Mouse (Mus musculus): ENCODE data around the gene Oaz1.
"Not testable (repeated sequence)": the region's sequence is repeated elsewhere in the genome, so short reads cannot be mapped to it uniquely, and the experiment has no call there.

Oaz1 gene

DNA sequence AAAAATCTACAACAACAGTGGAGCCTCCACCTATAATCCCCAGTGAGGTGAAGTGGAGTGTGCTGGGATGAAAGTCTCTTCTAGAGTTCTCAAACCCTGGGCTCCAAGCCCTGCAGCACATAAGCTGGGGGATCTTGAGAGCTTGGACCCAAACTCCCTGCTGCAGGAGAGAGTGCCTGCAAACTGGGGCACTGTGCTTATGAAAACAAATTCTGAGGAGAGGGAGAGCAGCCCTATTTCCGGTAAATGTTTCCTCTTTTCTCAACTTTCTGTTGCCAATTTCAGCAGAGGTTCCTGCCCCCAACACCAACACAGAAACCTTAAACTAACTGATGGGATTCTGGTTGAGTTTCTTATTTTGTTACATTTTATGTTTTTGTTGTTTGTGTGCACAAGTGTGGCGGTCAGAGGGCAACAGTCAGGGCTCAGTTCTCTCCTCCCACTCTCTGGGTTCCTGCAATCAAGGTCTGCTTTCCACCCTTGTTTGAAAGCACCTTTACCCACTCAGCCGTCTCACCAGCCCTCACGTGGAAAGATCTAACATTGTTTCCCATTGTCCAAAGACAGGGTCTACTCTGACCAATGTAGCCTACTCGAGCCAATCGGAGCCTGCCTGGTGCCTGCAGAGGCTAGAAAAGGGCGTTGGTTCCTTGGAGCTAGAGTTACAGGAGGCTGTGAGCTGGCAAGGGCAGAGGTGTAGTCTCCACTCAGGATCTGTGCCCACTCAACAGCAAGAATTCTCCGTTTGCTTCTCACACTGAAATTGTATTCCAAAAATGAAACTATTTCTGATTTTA lies 2.4 kb upstream of the Oaz1 start:
- no peak for DNase-seq

DNA sequence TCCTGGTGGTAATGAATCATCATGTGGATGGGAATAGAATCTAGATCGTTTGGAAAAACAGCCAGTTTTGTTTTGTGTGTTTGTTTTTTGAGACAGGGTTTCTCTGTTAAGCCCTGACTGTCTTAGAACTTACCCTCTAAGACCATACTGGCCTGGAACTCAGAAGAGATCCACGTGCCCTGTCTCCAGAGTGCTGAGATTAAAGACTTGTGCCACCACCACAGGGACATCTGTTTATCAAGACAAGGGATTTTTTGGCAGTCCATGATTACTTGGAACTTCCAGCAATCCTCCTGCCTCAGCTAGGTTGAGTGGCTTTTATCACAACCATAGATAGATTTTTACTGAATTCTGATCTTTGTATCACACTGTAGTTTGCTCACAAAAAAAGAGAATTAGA lies 1.6 kb upstream of the Oaz1 start:
- DNase-seq = no peak

- no peak for DNase-seq
These were observed 810 bp downstream of the Oaz1 start for GRCm38 (mm10) chr10:80827063-80827869.

- no peak for DNase-seq
These were observed 1.5 kb downstream of the Oaz1 start for GRCm38 (mm10) chr10:80827870-80828420.

DNA sequence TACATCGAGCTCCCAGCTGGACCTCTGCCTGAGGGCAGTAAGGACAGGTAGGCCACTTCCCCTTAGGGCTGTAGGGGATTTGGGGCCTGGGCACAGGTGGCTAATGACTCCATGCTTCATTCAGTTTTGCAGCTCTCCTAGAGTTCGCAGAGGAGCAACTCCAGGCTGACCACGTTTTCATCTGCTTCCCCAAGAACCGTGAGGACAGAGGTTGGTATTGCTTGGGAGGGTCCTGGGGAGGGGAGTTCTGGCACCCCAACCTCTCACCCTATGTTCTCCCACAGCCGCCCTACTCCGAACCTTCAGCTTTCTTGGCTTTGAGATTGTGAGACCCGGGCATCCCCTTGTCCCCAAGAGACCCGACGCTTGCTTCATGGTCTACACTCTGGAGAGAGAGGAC lies 2.1 kb downstream of the Oaz1 start:
- DNase-seq = not testable (repeated sequence)

GRCm38 (mm10) chr10:80829359-80830278 lies 3.2 kb downstream of the Oaz1 start:
- DNase-seq = no peak

GRCm38 (mm10) chr10:80831136-80831535 lies 4.7 kb downstream of the Oaz1 start:
- DNase-seq = no peak

DNA sequence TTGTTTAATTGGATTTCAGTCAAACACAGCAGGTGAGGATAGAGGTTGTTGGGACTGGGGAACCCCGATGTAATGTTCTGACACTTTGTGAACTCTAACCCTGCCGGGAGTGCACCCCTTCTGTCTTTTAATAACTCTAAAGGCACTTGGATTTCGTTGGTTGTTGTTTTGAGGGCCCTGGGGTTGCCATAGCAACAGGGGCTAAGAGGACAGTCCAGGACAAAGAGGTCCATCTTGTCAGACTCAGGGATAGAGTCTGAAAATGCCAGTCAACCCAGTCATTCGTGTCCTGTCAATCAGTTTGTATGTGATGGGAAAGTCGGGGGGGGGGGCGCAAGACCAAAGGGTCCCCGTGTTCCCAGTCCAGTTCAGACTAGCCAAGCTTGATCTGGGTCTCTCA lies 6.4 kb downstream of the Oaz1 start:
- no peak for DNase-seq

DNA sequence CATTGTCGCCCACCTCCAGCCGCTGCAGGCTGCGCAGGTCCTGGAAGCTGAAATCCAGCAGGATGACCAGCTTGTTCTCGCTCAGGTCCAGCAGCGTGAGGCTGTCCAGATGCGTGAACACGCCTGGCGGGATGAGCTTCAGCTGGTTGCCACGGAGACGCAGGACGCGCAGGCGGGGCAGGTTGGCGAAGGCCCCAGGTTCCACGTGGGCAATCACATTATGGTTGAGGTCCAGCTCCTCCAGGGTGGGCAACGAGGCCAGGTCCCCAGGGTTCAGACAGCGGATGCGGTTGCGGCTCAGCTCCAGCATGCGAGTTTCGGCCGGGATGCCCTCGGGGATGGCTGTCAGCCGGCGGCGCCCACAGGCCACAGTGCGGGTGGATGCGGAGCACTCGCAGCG lies 9.2 kb downstream of the Oaz1 start:
- no peak for DNase-seq

DNA sequence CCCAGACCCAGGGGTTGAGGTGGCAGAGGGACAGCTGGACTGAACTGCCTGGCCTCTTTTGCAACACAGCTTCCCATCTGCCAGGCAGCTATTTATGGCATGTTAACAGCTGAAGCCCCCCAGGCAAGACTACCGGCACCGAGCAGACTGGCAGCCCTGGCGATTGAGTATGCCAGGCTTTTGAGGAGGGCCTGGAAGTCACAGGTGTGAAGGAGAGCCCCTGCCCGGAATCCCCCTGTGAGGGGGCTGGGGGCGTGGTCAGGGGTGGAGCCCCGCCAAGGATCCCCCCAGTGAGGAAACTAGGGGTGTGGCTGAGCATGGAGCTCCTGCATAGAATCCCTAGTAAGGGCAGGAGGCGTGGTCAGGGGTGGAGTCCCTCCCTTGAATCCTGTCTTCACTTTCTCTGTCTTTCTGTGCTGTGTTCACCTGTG lies 10.5 kb downstream of the Oaz1 start:
- peak in 1 of 2 experiments; percentile 51 for DNase-seq

DNA sequence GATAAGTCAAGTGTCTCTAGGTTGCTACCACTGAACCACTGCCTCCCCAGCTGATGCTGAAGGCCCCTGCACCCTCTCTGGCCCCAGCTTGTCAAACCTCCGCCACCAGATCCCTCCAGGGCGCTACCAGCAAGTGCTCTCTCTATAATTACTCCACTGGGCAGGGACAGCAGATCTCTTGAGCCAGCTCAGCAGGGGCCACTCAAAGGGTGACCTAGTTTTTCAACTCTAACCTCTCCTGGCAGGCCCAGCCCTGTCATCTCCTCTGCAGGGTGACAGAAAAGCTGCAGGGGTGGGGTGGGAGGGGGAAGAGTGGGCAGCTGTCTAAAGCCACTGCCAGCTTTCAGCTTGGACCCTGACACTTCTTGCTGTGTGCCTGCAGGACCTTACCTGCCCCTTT lies 11.4 kb downstream of the Oaz1 start:
- DNase-seq = peak; percentile 68 to 73

DNA sequence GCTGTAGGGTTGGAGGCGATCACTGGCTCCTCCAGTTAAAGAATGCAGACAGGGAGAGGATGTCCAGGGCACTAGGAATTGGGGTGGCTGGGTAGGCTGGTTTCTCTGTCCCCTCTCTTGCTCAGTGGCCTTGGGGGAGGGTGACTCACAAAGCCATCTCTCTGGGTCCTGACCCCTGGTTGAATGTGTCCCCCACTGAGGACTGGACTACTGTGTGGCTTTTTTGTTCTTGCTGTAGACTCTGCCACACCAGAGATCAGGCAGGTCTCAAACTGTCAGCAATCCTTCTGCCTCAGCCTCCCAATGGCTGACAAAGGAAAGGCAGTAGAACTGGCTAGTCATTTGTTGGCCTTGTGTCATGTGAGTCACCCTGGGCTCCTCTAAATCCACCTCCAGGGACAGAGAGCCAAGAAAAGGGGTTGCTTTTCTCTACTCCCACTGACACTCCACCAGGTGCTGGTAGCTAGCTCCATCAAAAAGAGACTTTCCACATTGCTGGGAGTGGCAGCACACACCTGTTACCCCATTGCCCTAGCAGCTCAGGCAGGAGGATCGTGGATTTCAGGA lies 12.0 kb downstream of the Oaz1 start:
- DNase-seq = no peak

DNA sequence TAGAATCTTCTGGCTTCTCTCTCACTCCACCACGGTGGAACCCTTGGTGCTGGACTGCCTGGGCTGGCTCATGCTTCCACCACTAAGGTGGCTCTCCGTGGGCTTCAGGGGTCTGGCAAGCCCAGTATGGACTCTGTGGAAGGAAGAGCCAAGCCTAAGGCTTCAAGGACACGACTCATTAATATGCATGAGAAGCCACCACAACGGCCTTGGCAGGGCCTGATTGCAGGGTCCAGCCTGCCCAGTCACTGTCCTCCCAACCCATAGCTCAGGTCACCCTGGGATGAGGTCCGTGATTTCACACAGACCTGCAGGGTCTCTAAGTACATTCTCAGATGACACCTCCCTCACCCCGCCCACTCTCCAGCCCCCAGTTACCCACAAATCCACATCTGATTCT lies 13.4 kb downstream of the Oaz1 start:
- no peak for DNase-seq

- no peak for DNase-seq
These were observed 15.2 kb downstream of the Oaz1 start for GRCm38 (mm10) chr10:80841685-80842084.

DNA sequence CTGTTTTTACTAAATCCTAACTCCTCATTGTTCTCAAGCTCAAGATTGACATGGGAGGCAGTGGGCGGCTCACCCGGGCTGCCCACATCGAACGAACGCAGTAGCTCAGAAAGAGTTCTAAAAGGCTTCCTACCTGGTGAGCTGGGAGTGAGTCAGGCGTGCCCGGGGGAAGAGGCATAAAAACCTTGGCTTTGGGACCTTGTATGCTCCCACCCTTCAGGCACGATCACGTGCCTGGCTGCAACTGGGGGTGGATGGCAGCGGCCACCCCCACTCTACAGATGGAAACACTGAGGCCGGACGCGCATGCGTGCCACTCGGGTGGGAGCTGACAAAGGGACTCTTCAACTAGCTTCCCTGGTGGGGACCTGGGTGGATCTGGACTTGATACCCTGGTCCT lies 15.9 kb downstream of the Oaz1 start:
- no peak for DNase-seq

- no peak for DNase-seq
These were observed 16.9 kb downstream of the Oaz1 start for GRCm38 (mm10) chr10:80843087-80843930.

- peak; percentile 78 to 82 for DNase-seq
These were observed 17.6 kb downstream of the Oaz1 start, which contains the start of gene Lingo3 for GRCm38 (mm10) chr10:80843931-80844547. TSS of gene Lingo3 (minus strand) at chr10:80844039.

GRCm38 (mm10) chr10:80845055-80845693 lies 18.7 kb downstream of the Oaz1 start:
- peak in 1 of 2 experiments; percentile 44 for DNase-seq

- DNase-seq = no peak
These were observed 19.3 kb downstream of the Oaz1 start for GRCm38 (mm10) chr10:80845732-80846131.

DNA sequence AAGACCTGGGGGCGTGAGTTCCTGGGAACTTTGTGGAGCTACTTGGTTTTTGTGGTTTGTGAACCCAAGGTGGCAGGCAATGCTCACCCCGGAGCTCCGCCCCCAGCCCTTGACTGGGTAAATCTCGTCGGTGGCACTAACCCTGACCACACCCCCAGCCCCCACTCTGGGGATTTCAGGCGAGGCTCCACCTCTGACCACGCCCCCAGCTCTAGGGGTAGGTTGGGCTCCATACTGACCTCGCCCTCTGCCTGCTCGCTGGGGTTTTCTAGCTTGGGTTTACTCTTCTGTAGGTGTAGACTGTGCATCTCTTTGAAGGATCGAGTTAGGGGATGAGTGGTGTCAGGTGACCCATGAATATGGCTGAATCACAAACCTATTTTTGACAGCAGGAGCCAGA lies 22.1 kb downstream of the Oaz1 start:
- no peak for DNase-seq
